29 mouse cellular contexts compared by ENCODE assay signal in the genomic region with DNA sequence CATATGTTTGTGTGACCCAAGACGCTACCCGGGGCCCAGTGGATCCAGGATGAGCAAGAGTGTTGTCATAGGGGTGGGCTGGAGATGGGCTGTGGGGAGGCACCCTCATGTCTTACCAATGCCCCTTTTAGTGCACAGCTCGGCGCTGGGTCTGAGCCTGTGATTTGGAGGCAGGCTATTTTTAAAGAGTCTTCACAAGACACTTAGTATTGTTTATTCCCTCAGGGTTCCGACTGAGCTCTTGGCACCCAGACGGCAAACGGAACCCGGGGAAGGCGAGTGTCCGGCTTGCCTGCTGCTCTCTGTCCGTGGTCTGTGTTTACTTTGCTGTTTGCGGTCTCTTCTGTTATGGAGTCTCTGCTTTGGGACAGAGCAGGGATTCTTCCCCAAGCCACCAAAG. TPM values are rescaled to one million over a fixed set of nuclear protein-coding genes. Genes with fewer than 3 reads are reported as not detected.
DNase-seq lines count a peak whose midpoint lies in the region; ATAC-seq and TF ChIP-seq lines count a peak whose summit lies in the region.
"Had no signal": no experiment of that assay in that cellular context is flagged by ENCODE, and none has a peak within 500 bp of the region (broad histone marks: within the 10 kb centered on the region; RNA-seq: fewer than 3 reads in every experiment).

No protein-coding gene starts in this region.

- TF ChIP-seq EP300 in stomach, postnatal 0 days (optimal IDR thresholded peaks at IDR 0.05) = no peak

- H3K4me2 ChIP-seq in forebrain, embryonic 12.5 days = no peak overlapping the region
- no peak overlapping the region for H3K4me2 ChIP-seq in stomach, postnatal 0 days (replicated peaks; ENCODE audit: low read depth)
- H3K4me2 ChIP-seq: embryonic facial prominence, embryonic 13.5 days; heart, embryonic 12.5 days; heart, embryonic 15.5 days; hindbrain, embryonic 13.5 days had no signal

- no peak for TF ChIP-seq CTCF in E14TG2a.4 (conservative IDR thresholded peaks at IDR 0.05; ENCODE audit: low read length)
- no peak for TF ChIP-seq CTCF in stomach, postnatal 0 days (IDR thresholded peaks at IDR 0.05; ENCODE audit: low read depth)

- no peak overlapping the region for H3K4me3 ChIP-seq in forebrain, embryonic 10.5 days
- H3K4me3 ChIP-seq in forebrain, embryonic 12.5 days (replicated peaks) = no peak overlapping the region
- H3K4me3 ChIP-seq in E14TG2a.4 (replicated peaks; ENCODE audit: low read length) = 0 out of 2 replicates have a peak overlapping the region, but pooled peaks have one; percentile 14
- H3K4me3 ChIP-seq in embryonic facial prominence, embryonic 10.5 days = no peak overlapping the region
- H3K4me3 ChIP-seq in stomach, postnatal 0 days (ENCODE audit: low read depth, low read length) = no peak overlapping the region
- H3K4me3 ChIP-seq: embryonic facial prominence, embryonic 13.5 days; erythroblast, embryonic 14.5 days; gastrocnemius, adult 2 months; heart, embryonic 12.5 days; heart, embryonic 15.5 days; hindbrain, embryonic 10.5 days; hindbrain, embryonic 13.5 days had no signal

- H3K4me1 ChIP-seq in forebrain, embryonic 10.5 days = peaks cover 44% of the 10 kb centered on the region
- no peaks in the 10 kb centered on the region for H3K4me1 ChIP-seq in forebrain, embryonic 12.5 days
- H3K4me1 ChIP-seq in E14TG2a.4 (replicated peaks; ENCODE audit: low read depth, low read length) = peaks cover 14% of the 10 kb centered on the region; the same call in 1 of the 2 replicates
- H3K4me1 ChIP-seq in embryonic facial prominence, embryonic 10.5 days = peaks cover 40% of the 10 kb centered on the region
- 0 out of 2 replicates have a peak, but pooled peaks cover 4% of the 10 kb centered on the region for H3K4me1 ChIP-seq in stomach, postnatal 0 days (replicated peaks; ENCODE audit: control insufficient read depth, insufficient read depth)

- peaks cover 3% of the 10 kb centered on the region; the same call in 1 of the 2 replicates for H3K9me3 ChIP-seq in forebrain, embryonic 10.5 days
- H3K9me3 ChIP-seq in forebrain, embryonic 12.5 days = no peaks in the 10 kb centered on the region
- H3K9me3 ChIP-seq in E14TG2a.4 (ENCODE audit: low read length) = peaks cover 23% of the 10 kb centered on the region
- H3K9me3 ChIP-seq in embryonic facial prominence, embryonic 10.5 days = no peaks in the 10 kb centered on the region
- no peaks in the 10 kb centered on the region for H3K9me3 ChIP-seq in stomach, postnatal 0 days (ENCODE audit: control insufficient read depth, low read length)
- H3K9me3 ChIP-seq: embryonic facial prominence, embryonic 13.5 days; heart, embryonic 12.5 days; heart, embryonic 15.5 days; hindbrain, embryonic 13.5 days had no signal

- no peak for DNase-seq in forebrain, embryonic 10.5 days (ENCODE audit: extremely low spot score, low spot score)
- peak; percentile 75 for DNase-seq in lung, postnatal 10 days
- DNase-seq in lung, postnatal 36 days = peak; percentile 32
- no peak for DNase-seq in kidney, postnatal 10 days
- no peak for DNase-seq in embryonic facial prominence, embryonic 10.5 days (ENCODE audit: low spot score)
- DNase-seq in stomach, postnatal 0 days (ENCODE audit: low spot score) = no peak
- DNase-seq: adrenal gland, postnatal 10 days; adrenal gland, postnatal 36 days; cerebellum, adult 18-20 months; cerebellum, adult 9-11 months; cerebellum, postnatal 25 days; forebrain, postnatal 0 days; gastrocnemius, adult 2 months; gastrocnemius, postnatal 14 days; heart, adult 11 months; heart, postnatal 10 days; heart, postnatal 36 days had no signal

- H3K27me3 ChIP-seq in forebrain, embryonic 10.5 days (ENCODE audit: poor library complexity, severe bottlenecking) = no peaks in the 10 kb centered on the region
- H3K27me3 ChIP-seq in forebrain, embryonic 12.5 days = no peaks in the 10 kb centered on the region
- H3K27me3 ChIP-seq in E14TG2a.4 (ENCODE audit: insufficient read depth, low read length) = no peaks in the 10 kb centered on the region
- H3K27me3 ChIP-seq in embryonic facial prominence, embryonic 10.5 days (replicated peaks; ENCODE audit: low read depth, poor library complexity, severe bottlenecking) = peaks cover 40% of the 10 kb centered on the region
- no peaks in the 10 kb centered on the region for H3K27me3 ChIP-seq in stomach, postnatal 0 days (ENCODE audit: control insufficient read depth, insufficient read depth, low read length)
- H3K27me3 ChIP-seq: heart, embryonic 12.5 days; heart, embryonic 15.5 days; hindbrain, embryonic 13.5 days had no signal

- H3K9ac ChIP-seq in forebrain, embryonic 12.5 days = no peak overlapping the region
- no peak overlapping the region for H3K9ac ChIP-seq in stomach, postnatal 0 days (ENCODE audit: low read length)
- H3K9ac ChIP-seq: embryonic facial prominence, embryonic 13.5 days; forebrain, postnatal 0 days; heart, embryonic 12.5 days; heart, embryonic 15.5 days; hindbrain, embryonic 13.5 days had no signal

- no peak for ATAC-seq in forebrain, embryonic 12.5 days (ENCODE audit: low FRiP score)
- no peak for ATAC-seq in stomach, postnatal 0 days (ENCODE audit: low FRiP score, low TSS enrichment)
- ATAC-seq: forebrain, embryonic 14.5 days; forebrain, postnatal 0 days; hindbrain, embryonic 16.5 days; Patski had no signal

- H3K36me3 ChIP-seq in forebrain, embryonic 10.5 days (replicated peaks) = peaks cover 89% of the 10 kb centered on the region
- H3K36me3 ChIP-seq in forebrain, embryonic 12.5 days (replicated peaks) = peaks cover 9% of the 10 kb centered on the region
- no peaks in the 10 kb centered on the region for H3K36me3 ChIP-seq in E14TG2a.4 (ENCODE audit: insufficient read depth, low read length)
- H3K36me3 ChIP-seq in embryonic facial prominence, embryonic 10.5 days (replicated peaks) = peaks cover 84% of the 10 kb centered on the region
- no peaks in the 10 kb centered on the region for H3K36me3 ChIP-seq in stomach, postnatal 0 days (ENCODE audit: control insufficient read depth, insufficient read depth, low read length)
- H3K36me3 ChIP-seq: G1E; heart, embryonic 12.5 days; heart, embryonic 15.5 days; hindbrain, embryonic 13.5 days had no signal

- 90% methylated on average over 12 of the region's 12 CpGs for WGBS in forebrain, embryonic 10.5 days
- 95% methylated on average over 12 of the region's 12 CpGs for WGBS in forebrain, embryonic 12.5 days
- 87% methylated on average over 12 of the region's 12 CpGs for WGBS in embryonic facial prominence, embryonic 10.5 days
- WGBS in stomach, postnatal 0 days = 56% methylated on average over 12 of the region's 12 CpGs

- 0 out of 2 replicates have a peak overlapping the region, but pooled peaks have one; percentile 5 for H3K27ac ChIP-seq in forebrain, embryonic 10.5 days
- H3K27ac ChIP-seq in forebrain, embryonic 12.5 days = no peak overlapping the region
- no peak overlapping the region for H3K27ac ChIP-seq in embryonic facial prominence, embryonic 10.5 days (replicated peaks)
- H3K27ac ChIP-seq in stomach, postnatal 0 days (replicated peaks) = no peak overlapping the region
- H3K27ac ChIP-seq: gastrocnemius, adult 2 months; heart, embryonic 15.5 days; hindbrain, embryonic 10.5 days; hindbrain, embryonic 13.5 days had no signal

RNA-seq across cellular contexts. Expression of a gene that starts 34.9 kb away (rescaled TPM):
- 58.7 and 68.0 TPM in 2 replicates for polyA plus RNA-seq in forebrain, embryonic 10.5 days (2016; fragmentation: Nextera tagmentation; extraction: Ambion mirVana)
- polyA plus RNA-seq in forebrain, embryonic 12.5 days (2016; fragmentation: Nextera tagmentation; extraction: Ambion mirVana) = 17.9 and 20.4 TPM in 2 replicates
- polyA plus RNA-seq in embryonic facial prominence, embryonic 10.5 days (2016; fragmentation: Nextera tagmentation; extraction: Ambion mirVana) = 51.4 and 52.4 TPM in 2 replicates
- polyA plus RNA-seq in stomach, postnatal 0 days (2015; fragmentation: Nextera tagmentation; extraction: Ambion mirVana) = 5.0 and 5.5 TPM in 2 replicates
- polyA plus RNA-seq: erythroblast, embryonic 14.5 days; G1E had no signal

Comparison
In these comparisons a context has a peak if more than half of its experiments do, and no peak if none do; other contexts are left out.
1. DNase-seq: peak in lung, postnatal 10 days (single experiment) and lung, postnatal 36 days (single experiment); none in forebrain, embryonic 10.5 days (single experiment), kidney, postnatal 10 days (single experiment), embryonic facial prominence, embryonic 10.5 days (single experiment) and stomach, postnatal 0 days (single experiment).